Mouse (Mus musculus) 3134 (cell line): Measurements from ENCODE around the gene Calcb.

Experiments
- DNase-seq: peaks from one replicate; pipeline ENCODE4 v3.0.0-alpha.2; 2011; ENCODE audit warnings: low spot score; ENCODE audit not compliant: insufficient read length; ENCODE audit errors: extremely low read depth

Calcb gene

GRCm38 (mm10) chr7:114748239-114748638, 29.8 kb downstream of the Calcb start:
- DNase-seq, result no peak

GRCm38 (mm10) chr7:114753471-114753870, 35.0 kb downstream of the Calcb start:
- DNase-seq, result no peak

- DNase-seq, result no peak
Measured at GRCm38 (mm10) chr7:114754196-114754595, 35.8 kb downstream of the Calcb start.

GRCm38 (mm10) chr7:114754626-114755025, 36.2 kb downstream of the Calcb start:
- DNase-seq, result no peak

GRCm38 (mm10) chr7:114762660-114763059, 44.2 kb downstream of the Calcb start:
- no peak for DNase-seq

GRCm38 (mm10) chr7:114765273-114765672, 46.8 kb downstream of the Calcb start:
- DNase-seq, result no peak

- DNase-seq, result no peak
Measured at GRCm38 (mm10) chr7:114766523-114766922, 48.1 kb downstream of the Calcb start.

- no peak for DNase-seq
Measured at GRCm38 (mm10) chr7:114768516-114768915, 50.1 kb downstream of the Calcb start.

GRCm38 (mm10) chr7:114769041-114769440, 50.6 kb downstream of the Calcb start:
- DNase-seq, result no peak

- no peak for DNase-seq
Measured at GRCm38 (mm10) chr7:114770586-114770985, 52.1 kb downstream of the Calcb start.

- no peak for DNase-seq
Measured at GRCm38 (mm10) chr7:114771801-114772200, 53.4 kb downstream of the Calcb start.
